Mouse (Mus musculus) hindbrain, embryonic 10.5 days (tissue): ENCODE measurements at regions not wholly inside any gene's neighbourhood (a gene's known extent, or its start where the extent isn't known, plus 50 kb on each side); places are given as distances from the start of the nearest gene placed in this dataset.
"Not testable (repeated sequence)": the region's sequence is repeated elsewhere in the genome, so short reads cannot be mapped to it uniquely, and the experiment has no call there.

Experiments
- DNase-seq: peaks from one replicate; pipeline ENCODE4 v3.0.0-alpha.2; 2017; ENCODE audit warnings: low spot score
- H3K27ac ChIP-seq: fragments of 300-500 bp; sonication (generic); 2 replicates; pipeline ENCODE4 v1.5.1; 2016; ENCODE audit warnings: mild to moderate bottlenecking, moderate library complexity
- H3K27me3 ChIP-seq: fragments of 300-500 bp; sonication (generic); 2 replicates; pipeline ENCODE4 v1.6.1; 2016; ENCODE audit warnings: mild to moderate bottlenecking; ENCODE audit not compliant: poor library complexity, insufficient read depth, severe bottlenecking
- H3K36me3 ChIP-seq: fragments of 300-500 bp; sonication (generic); 2 replicates; pipeline ENCODE4 v1.6.1; 2016; ENCODE audit warnings: mild to moderate bottlenecking, moderate library complexity
- H3K4me1 ChIP-seq: fragments of 300-500 bp; sonication (generic); replicated peaks from 2 replicates; pipeline ENCODE4 v1.6.1; 2016; ENCODE audit warnings: mild to moderate bottlenecking
- H3K4me3 ChIP-seq: fragments of 300-500 bp; sonication (generic); 2 replicates; pipeline ENCODE4 v1.5.1; 2016; ENCODE audit warnings: mild to moderate bottlenecking, moderate library complexity
- H3K9me3 ChIP-seq: fragments of 300-500 bp; sonication (generic); 2 replicates; pipeline ENCODE4 v1.6.1; 2016; ENCODE audit warnings: mild to moderate bottlenecking, moderate library complexity
- WGBS: fragments of 180-500 bp; shearing (Covaris S2); methylation state at CpG from one replicate; pipeline ENCODE4 v1.1.7; 2016; 5-methylcytosine and 5-hydroxymethylcytosine counted together

DNA sequence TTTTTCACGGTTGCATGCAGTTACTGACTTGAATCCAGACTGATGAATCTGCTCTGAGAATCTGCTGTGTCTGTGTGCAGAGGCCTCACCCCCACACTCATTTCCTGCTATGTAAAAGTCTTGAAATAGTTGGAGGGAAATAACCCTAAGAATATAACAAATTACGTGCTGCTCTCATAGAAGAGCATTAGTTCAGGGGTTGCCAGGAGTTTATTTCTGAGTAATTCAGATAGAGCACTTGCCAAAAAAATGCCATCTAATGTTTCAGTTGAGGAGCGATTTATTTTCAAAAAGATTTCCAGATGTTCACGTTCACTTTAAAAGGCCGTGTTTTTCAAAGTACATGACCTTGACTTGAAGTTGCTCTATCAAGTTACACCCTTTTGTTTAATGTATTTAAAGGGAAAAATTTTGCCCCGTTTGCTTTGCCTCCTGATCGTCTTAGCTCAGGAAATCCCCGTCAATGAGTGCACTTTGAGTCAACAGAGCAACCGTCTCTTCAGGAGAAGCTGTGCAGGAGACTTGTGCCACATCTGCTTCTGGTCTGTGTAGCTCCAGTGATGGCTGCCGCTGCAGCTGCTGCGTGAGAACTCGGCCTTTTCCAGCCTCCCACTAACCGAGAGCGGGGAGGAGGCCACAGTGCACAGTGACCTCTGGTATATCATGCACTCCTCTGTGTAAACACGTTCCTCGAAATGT, 50.9 kb upstream of the Sec61g start:
- Histone ChIP-seq H3K4me3 (no peak overlapping the region), H3K9me3 (no peaks in the 10 kb centered on the region), H3K36me3 (no peaks in the 10 kb centered on the region), H3K4me1 (0 out of 2 replicates have a peak, but pooled peaks cover 2% of the 10 kb centered on the region), H3K27ac (peak overlapping the region; percentile 40), H3K27me3 (no peaks in the 10 kb centered on the region)
- DNase-seq: peak; percentile 53
- WGBS: 57% methylated on average over 16 of the region's 16 CpGs

DNA sequence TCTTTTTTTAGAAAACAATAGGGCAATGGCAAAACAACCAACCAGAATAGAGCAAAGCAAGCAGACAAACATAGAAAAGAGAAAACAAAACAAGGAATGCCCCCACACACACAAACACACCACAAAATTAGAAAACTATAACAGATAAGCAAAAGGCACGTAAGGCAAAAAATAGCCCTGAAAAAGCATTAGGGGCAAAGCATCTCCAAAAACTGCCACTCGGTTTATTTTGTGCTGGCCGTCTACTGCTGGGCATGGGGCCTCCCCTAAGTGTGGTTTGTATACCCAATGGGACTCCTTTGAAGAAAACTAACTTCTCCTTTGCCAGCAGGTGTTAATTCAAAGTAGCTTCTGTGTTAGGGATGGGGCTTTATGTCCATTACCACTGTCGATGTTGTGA, 53.4 kb upstream of the Sec61g start:
- H3K4me1 ChIP-seq: 0 out of 2 replicates have a peak, but pooled peaks cover 2% of the 10 kb centered on the region
- no peak overlapping the region for H3K4me3 ChIP-seq
- 80% methylated on average over 4 of the region's 4 CpGs for WGBS
- no peaks in the 10 kb centered on the region for H3K27me3 ChIP-seq
- no peak overlapping the region for H3K27ac ChIP-seq
- no peak for DNase-seq
- no peaks in the 10 kb centered on the region for H3K36me3 ChIP-seq
- H3K9me3 ChIP-seq: no peaks in the 10 kb centered on the region

DNA sequence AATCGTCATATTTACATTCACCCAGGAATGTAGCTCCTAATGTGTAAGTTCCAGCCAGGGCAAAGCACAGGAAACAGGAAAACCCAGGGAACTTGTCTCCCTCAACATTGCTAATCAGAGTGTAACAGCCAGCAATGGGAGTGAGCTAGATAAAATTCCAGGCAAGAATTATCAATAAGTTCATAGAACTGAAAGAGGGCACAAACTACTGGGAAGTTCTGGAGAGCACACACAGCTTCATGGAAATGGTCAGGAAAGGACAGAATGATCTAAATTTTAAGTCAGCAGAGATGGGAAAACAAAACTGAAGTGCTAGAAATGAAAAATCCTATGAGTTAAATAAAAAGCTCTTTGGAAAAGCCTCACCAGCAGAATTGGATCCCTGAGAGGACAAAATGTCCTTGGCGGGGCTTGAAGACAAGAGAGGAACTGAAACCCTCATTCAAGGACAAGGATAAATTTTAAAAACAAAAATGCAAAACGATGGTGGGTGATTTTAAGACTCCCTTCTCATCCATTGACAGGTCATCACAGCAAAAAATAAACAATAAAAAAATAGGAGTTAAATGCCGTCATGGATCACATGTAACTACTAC, 80.9 kb upstream of the Sec61g start:
- no peak for DNase-seq
- Histone ChIP-seq H3K27me3 (no peaks in the 10 kb centered on the region), H3K36me3 (no peaks in the 10 kb centered on the region), H3K4me3 (no peak overlapping the region), H3K27ac (no peak overlapping the region), H3K4me1 (peaks cover 35% of the 10 kb centered on the region), H3K9me3 (no peaks in the 10 kb centered on the region)
- whole genome bisulfite sequencing: 84% methylated on average over 4 of the region's 4 CpGs

DNA sequence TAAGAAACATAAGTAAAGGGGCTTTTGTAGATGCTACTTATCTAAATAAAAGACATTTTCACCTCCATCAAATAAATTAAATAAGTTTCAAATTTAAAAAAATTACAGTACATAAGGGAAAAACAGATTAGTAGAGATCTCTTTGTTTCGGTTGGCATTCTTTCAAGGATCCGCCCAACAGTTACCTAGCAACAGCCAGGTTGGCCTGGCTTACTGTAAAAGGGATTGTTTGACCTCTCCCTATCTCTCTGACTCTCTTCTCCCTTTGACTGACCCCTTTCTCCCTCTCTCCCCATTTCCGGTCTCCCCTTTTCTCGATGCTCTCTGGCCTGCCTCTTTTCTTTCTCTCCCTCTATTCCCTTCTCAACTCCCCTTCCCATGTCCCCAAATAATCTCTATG, 82.3 kb upstream of the Sec61g start:
- H3K4me3 ChIP-seq: no peak overlapping the region
- H3K4me1 ChIP-seq: peaks cover 45% of the 10 kb centered on the region
- H3K9me3 ChIP-seq: no peaks in the 10 kb centered on the region
- WGBS: 53% methylated on average over 4 of the region's 4 CpGs
- no peak for DNase-seq
- H3K27me3 ChIP-seq: no peaks in the 10 kb centered on the region
- peak overlapping the region; percentile 85 for H3K27ac ChIP-seq
- H3K36me3 ChIP-seq: no peaks in the 10 kb centered on the region

DNA sequence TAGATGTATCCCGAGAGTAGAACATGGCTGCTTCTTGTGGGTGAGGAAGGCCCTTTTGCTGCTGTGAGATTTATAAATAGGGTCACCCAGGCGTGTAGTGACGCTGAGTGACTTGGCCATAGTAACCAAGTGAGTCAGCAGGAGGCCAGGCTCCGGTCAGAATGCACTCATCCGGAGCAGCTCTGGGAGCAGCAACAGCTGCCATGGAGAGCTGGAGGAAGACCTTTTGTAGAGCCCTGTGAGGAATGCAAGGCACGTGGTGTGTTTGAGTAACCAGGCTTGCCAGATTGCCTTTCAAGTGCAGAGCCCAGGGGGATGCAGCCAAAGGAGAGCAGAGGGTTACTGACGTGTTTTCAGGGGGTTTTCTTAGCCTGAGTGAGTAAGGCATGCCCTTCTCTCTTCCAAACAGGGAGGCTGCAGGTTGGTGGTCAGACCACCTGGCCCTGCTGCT, 83.2 kb upstream of the Sec61g start:
- H3K27me3 ChIP-seq: no peaks in the 10 kb centered on the region
- peak overlapping the region; percentile 85 for H3K27ac ChIP-seq
- under 1% methylated on average over 7 of the region's 7 CpGs for WGBS
- DNase-seq: peak; percentile 91
- H3K9me3 ChIP-seq: no peaks in the 10 kb centered on the region
- no peaks in the 10 kb centered on the region for H3K36me3 ChIP-seq
- peaks cover 47% of the 10 kb centered on the region for H3K4me1 ChIP-seq
- no peak overlapping the region for H3K4me3 ChIP-seq

DNA sequence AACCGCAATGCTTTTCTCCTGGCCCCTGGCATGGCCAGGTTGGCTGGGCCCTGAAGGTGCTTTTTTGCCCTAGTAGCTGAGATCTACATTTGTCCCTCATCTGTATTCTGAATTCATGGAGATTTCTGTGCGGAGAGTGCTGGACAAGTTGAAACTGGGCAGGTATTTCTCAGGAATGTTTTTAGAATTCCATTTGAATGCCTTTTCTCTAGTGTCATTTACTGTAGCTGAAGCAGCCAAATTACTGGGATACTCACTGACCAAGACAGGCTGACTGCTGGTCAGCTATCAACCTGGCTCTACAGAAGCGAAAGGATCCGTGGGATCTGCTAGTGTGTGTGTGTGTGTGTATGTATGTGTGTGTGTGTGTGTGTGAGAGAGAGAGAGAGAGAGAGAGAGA, 83.7 kb upstream of the Sec61g start:
- peak overlapping the region; percentile 85 for H3K27ac ChIP-seq
- peak overlapping the region; percentile 18; the same call in 1 of the 2 replicates for H3K4me3 ChIP-seq
- H3K9me3 ChIP-seq: no peaks in the 10 kb centered on the region
- no peak for DNase-seq
- H3K36me3 ChIP-seq: no peaks in the 10 kb centered on the region
- 35% methylated on average over 4 of the region's 4 CpGs for WGBS
- H3K4me1 ChIP-seq: peaks cover 47% of the 10 kb centered on the region
- H3K27me3 ChIP-seq: no peaks in the 10 kb centered on the region

DNA sequence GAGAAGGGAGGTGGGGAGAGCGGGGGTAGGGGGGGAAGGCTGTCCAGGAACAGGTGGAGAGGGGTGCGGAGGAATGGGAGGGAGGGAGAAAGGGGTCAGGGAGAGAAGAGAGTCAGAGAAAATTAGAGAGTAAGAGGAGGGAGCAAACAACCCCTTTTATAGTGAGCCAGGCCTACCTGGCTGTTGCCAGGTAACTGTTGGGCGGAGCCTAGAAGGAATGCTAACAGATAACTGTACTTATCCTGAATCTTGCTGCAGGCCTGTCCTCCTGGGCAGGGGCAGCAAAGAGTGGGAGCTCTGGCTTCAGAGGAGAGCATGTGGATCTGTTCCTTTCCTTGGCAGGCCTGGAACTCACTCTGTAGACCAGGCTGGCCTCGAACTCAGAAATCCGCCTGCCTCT, 84.5 kb upstream of the Sec61g start:
- Histone ChIP-seq H3K36me3 (no peaks in the 10 kb centered on the region), H3K9me3 (no peaks in the 10 kb centered on the region), H3K27ac (peak overlapping the region; percentile 85), H3K4me1 (peaks cover 51% of the 10 kb centered on the region), H3K27me3 (no peaks in the 10 kb centered on the region), H3K4me3 (no peak overlapping the region)
- no peak for DNase-seq
- 95% methylated on average over 5 of the region's 5 CpGs for WGBS

DNA sequence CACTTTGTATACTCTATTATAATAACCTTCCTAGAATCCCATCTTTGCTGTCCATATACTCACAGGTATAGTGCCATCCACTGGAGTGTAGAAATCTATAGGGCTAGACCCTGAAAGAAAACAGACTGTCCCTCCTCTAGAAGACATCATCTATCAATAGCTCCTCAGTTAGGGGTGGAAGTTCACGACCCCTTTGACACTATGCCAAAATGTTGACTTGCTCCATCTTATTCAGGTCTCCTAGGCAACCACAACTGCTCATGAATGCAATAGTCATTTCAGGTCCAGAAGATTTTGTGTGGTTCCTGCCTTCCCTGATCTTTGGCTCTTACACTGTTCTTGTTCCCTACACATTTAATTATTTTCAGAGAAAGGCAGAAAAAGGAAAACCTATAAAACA, 86.5 kb upstream of the Sec61g start:
- peaks cover 50% of the 10 kb centered on the region for H3K4me1 ChIP-seq
- H3K27ac ChIP-seq: no peak overlapping the region
- no peak overlapping the region for H3K4me3 ChIP-seq
- DNase-seq: peak; percentile 52
- H3K9me3 ChIP-seq: peaks cover 6% of the 10 kb centered on the region; the same call in 1 of the 2 replicates
- 26% methylated on average over 1 of the region's 1 CpGs for WGBS
- H3K27me3 ChIP-seq: no peaks in the 10 kb centered on the region
- no peaks in the 10 kb centered on the region for H3K36me3 ChIP-seq

DNA sequence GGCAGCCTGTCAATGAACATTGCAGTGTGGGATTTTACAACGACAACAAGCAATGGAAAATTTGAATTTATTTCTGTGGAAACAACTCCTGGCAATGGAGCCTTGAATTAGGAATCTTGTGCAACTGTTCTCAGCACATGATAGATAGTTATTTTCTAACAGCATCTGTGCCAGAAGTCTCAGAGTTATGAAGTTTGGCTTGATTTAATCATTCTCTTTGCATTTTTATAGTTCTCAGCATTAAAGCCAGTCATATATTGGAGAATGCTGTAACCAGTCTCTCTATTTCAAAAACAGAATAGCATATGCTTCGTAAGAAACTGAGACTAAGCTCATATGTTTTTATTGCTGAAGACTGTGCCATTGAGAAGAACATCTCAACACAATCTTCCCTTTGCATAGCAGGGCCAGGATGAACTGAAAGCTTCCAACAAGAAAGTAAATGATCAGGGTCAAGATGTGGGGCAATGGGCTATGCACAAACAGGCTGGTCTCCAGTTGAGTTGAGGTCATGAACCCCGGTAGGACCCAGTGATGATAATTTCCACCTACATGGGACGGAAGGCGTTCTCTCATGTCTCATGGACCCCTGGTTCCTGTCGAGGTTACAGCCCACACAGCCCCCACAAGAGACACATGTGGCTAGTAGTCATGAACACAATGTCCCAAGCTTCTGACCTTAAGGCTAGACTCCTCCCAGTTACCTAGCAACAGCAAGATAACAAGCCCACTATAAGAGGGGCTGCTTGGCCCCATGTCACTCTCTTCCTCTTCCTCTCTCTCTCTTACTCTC, 89.0 kb upstream of the Sec61g start:
- Histone ChIP-seq H3K27ac (no peak overlapping the region), H3K4me3 (no peak overlapping the region), H3K4me1 (peaks cover 26% of the 10 kb centered on the region), H3K27me3 (no peaks in the 10 kb centered on the region), H3K9me3 (peaks cover 17% of the 10 kb centered on the region; the same call in 1 of the 2 replicates), H3K36me3 (no peaks in the 10 kb centered on the region)
- WGBS: 80% methylated on average over 6 of the region's 6 CpGs
- DNase-seq: no peak

DNA sequence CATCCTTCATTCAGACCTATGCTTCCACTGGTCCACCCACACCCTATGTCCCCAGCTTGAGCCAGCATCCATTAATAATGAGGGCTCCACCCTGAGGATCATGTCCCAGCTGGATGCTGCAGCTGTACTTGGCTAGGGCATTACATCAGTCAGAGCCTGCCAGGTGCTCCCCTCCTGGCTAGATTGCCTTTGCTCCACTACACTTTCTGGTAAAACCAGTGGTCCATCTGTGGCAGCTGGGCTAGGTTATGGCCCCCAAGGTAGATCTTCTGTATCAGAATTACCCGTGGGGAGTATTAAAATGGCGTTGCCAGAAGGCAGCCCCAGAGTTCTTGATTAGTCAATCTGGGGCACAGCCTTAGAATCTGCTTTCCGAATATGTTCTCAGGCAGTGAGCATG, 94.7 kb upstream of the Sec61g start:
- no peaks in the 10 kb centered on the region for H3K36me3 ChIP-seq
- no peak for DNase-seq
- 86% methylated on average over 3 of the region's 3 CpGs for WGBS

DNA sequence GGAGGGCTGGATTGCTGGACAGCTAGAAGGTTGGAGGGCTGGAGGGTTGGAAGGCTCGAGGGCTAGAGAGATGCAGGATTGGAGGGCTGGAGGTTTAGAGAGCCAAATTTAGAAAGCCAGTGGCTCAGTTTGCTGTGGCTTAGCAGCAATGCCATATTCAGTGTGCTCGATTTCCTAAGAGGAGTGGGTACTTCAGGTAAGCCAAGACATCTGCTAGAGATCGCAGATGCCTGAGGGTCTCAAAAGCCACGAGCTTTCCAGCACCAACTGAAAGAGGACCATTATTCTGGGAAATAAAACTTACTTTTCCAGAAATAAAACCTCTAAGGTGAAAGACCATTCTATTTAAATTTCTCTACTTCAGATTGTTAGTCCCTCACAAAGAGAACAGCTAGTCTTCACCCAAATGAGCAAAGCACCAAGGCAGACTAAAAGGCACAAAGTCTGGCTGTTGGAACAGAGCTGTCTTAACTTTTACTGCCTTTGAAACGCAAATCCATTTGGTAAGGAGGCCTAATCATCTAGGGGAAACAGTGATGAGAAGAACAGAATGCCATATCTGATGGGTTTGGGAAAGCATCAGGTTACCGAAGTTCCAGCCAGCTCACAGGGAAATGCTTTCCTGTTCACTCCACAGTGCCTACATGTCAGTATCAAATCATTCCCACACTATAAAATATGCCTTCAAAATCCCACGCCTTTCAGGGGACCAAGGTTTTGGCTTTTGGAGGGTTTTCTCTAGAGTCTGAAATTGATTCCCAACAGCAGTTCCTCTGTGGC, 98.3 kb upstream of the Sec61g start:
- WGBS: 79% methylated on average over 7 of the region's 7 CpGs
- Histone ChIP-seq H3K4me3 (no peak overlapping the region), H3K9me3 (no peaks in the 10 kb centered on the region), H3K27me3 (no peaks in the 10 kb centered on the region), H3K36me3 (no peaks in the 10 kb centered on the region), H3K27ac (no peak overlapping the region), H3K4me1 (no peaks in the 10 kb centered on the region)
- no peak for DNase-seq

More for the DNA sequence above, 94.7 kb upstream of the Sec61g start:
- no peak overlapping the region for H3K4me3 ChIP-seq
- H3K9me3 ChIP-seq: peaks cover 17% of the 10 kb centered on the region; the same call in 1 of the 2 replicates
- no peaks in the 10 kb centered on the region for H3K4me1 ChIP-seq
- H3K27ac ChIP-seq: no peak overlapping the region
- no peaks in the 10 kb centered on the region for H3K27me3 ChIP-seq

DNA sequence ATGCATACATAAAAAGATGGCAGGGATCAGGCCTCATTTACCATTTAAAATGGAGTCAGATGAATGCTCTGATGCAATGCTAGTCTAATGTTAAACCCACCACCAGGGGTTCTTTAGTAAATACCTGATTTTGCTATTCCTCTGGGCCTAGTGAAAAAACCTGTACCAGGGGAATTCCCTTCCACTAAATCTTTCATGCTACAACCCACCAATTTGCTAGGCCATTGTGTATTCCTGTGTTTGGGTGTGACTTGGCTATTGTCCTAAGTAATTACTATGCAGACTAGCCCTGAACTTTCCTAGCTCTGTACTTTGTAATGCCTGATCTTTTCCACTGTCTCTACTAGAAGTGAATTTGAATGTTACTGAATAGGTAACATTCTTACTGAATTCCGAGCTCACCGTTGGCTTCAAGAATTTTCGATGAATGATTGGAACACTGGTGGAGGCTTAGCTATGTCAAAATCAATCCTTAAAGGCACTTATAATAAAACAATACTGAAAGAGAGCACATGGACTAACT, 99.7 kb upstream of the Sec61g start:
- H3K27ac ChIP-seq, H3K36me3 ChIP-seq, H3K27me3 ChIP-seq, H3K4me1 ChIP-seq, H3K9me3 ChIP-seq, DNase-seq, H3K4me3 ChIP-seq: not testable (repeated sequence)
- 93% methylated on average over 3 of the region's 3 CpGs for WGBS
